Mouse (Mus musculus): ENCODE data around the gene Dgkg. TPM values are rescaled to one million over a fixed set of nuclear protein-coding genes. Genes with fewer than 3 reads are reported as not detected.

Dgkg gene
- polyA plus RNA-seq, 1 experiment = 2.3 TPM

DNA sequence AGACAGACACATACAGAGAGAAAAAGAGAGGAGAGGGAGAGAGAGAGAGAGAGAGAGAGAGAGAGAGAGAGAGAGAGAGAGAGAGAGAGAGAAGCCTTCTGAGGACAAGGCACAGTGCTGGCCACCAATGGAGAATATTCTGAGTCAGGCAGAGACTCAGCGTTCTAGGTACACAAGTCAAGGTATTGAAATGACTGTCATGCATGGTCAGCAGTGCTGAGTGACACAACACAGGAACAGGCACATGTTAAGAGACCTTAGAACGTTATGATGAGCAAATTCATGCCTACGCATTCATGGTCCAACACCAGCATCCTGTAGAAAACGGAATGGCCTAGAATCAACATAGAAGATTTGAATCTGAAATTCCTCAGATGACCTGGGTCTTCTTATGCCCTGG is 50.0 kb downstream of the Dgkg start:
- TF ChIP-seq POLR2A (IDR thresholded peaks at IDR 0.05; ENCODE audit: borderline replicate concordance, low read depth, low read length) (no peak), CTCF (IDR thresholded peaks at IDR 0.05; ENCODE audit: low read depth, low read length) (no peak)
- Histone ChIP-seq H3K4me3 (ENCODE audit: insufficient read depth, low read length) (no peak overlapping the region), H3K27ac (ENCODE audit: insufficient read depth, low read depth, low read length) (no peak overlapping the region), H3K4me1 (ENCODE audit: control insufficient read depth, insufficient read depth, low read length) (no peaks in the 10 kb centered on the region)

DNA sequence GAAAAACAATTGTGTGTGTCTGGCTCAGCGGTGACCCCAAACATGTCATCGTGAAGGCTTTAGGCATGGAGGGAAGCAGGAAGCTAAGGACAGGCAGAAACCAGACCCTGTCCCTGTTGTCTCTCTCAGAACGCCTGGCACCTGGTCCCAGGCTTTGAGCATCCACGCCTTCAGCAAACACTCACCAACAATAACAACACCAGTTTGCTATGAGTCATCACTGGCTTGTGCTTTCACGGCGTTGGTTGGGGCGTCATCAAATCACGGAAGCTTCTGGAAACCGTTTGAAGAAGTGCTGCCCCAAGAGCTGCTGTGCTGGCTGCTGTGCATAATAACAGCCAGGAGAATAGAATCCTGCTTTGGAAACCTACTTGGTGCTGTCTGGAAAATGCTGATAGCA is 54.6 kb downstream of the Dgkg start:
- no peaks in the 10 kb centered on the region for H3K4me1 ChIP-seq (ENCODE audit: control insufficient read depth, insufficient read depth, low read length)
- H3K27ac ChIP-seq (ENCODE audit: insufficient read depth, low read depth, low read length) = no peak overlapping the region
- TF ChIP-seq CTCF (IDR thresholded peaks at IDR 0.05; ENCODE audit: low read depth, low read length) (no peak), POLR2A (IDR thresholded peaks at IDR 0.05; ENCODE audit: borderline replicate concordance, low read depth, low read length) (no peak)
- H3K4me3 ChIP-seq (ENCODE audit: insufficient read depth, low read length) = no peak overlapping the region

DNA sequence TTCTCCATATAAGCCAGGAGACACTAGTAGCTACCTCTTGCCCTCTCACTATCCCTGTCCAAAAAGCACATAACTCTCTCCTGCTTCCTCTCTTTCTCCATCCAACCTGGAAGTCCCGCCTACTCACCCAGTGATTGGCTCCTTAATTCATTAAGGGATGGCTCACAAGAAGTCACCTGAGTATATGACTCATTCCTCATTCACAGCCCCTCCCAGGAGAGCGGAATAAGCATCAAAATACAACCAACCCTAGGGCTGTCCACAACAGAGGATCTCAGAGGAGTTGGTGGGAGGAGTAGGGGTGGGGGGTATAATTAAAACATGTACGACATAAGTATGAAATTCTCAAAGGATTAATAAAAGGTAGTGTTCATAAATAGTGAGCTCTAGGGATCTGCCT is 55.3 kb downstream of the Dgkg start:
- Histone ChIP-seq H3K27ac (ENCODE audit: insufficient read depth, low read depth, low read length) (no peak overlapping the region), H3K4me3 (ENCODE audit: insufficient read depth, low read length) (no peak overlapping the region)
- no peak for TF ChIP-seq POLR2A (IDR thresholded peaks at IDR 0.05; ENCODE audit: borderline replicate concordance, low read depth, low read length)
- TF ChIP-seq CTCF (IDR thresholded peaks at IDR 0.05; ENCODE audit: low read depth, low read length) = no peak

DNA sequence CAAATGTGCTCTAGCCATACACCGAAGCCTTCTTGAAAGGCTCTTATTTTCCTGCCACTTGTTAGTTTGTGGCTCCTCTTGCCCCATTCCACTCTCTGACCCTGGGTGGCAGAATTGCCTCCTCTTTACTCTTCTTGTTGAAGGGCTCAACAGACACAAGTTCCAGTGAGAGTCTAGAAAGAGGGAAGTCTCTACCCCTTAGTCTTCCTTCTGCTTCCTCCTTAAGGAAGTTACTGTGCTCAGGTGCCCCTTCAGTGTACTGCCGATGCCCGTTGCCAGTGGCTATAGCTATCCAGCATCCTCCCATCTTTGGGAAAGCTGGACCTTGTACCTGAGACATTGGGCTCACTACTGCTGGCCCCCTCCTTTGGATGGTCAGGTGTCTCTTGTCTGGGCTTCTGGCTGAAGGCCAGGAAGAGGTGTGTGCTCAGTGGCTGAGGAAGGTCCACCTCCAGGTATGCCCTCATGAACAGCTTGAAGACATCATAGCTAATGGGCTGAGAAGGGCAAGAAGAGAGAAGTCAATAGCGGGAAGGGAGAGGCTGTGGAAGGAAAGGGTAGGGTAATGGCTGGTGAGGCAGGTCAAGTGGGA is 56.8 kb downstream of the Dgkg start:
- no peak overlapping the region for H3K4me3 ChIP-seq (ENCODE audit: insufficient read depth, low read length)
- TF ChIP-seq CTCF (IDR thresholded peaks at IDR 0.05; ENCODE audit: low read depth, low read length) (no peak), POLR2A (IDR thresholded peaks at IDR 0.05; ENCODE audit: borderline replicate concordance, low read depth, low read length) (no peak)
- H3K27ac ChIP-seq (ENCODE audit: insufficient read depth, low read depth, low read length) = no peak overlapping the region
- H3K4me1 ChIP-seq (ENCODE audit: control insufficient read depth, insufficient read depth, low read length) = no peaks in the 10 kb centered on the region

More for the DNA sequence above, 55.3 kb downstream of the Dgkg start:
- H3K4me1 ChIP-seq (ENCODE audit: control insufficient read depth, insufficient read depth, low read length) = no peaks in the 10 kb centered on the region

DNA sequence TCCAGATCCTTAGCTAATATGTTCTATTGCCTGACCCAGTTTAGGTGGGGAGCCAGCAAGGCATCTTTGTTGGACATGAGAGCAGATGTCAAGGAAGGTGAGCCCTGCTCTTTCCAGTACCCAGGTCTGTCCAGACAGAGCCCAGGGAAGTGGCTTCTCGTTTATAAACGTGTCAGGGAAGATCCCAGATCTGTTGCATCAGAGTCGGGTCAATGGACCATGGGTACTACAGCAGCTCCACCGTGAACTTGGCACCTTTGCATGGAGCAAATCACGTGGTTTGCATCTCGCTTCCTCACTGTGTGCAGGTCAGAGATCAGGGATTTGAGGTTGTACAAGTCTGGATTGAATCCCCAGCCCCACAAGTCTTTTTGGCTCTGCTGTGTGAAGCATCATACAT is 58.3 kb downstream of the Dgkg start:
- H3K4me1 ChIP-seq (ENCODE audit: control insufficient read depth, insufficient read depth, low read length) = no peaks in the 10 kb centered on the region
- no peak overlapping the region for H3K4me3 ChIP-seq (ENCODE audit: insufficient read depth, low read length)
- no peak overlapping the region for H3K27ac ChIP-seq (ENCODE audit: insufficient read depth, low read depth, low read length)
- no peak for TF ChIP-seq CTCF (IDR thresholded peaks at IDR 0.05; ENCODE audit: low read depth, low read length)
- no peak for TF ChIP-seq POLR2A (IDR thresholded peaks at IDR 0.05; ENCODE audit: borderline replicate concordance, low read depth, low read length)

DNA sequence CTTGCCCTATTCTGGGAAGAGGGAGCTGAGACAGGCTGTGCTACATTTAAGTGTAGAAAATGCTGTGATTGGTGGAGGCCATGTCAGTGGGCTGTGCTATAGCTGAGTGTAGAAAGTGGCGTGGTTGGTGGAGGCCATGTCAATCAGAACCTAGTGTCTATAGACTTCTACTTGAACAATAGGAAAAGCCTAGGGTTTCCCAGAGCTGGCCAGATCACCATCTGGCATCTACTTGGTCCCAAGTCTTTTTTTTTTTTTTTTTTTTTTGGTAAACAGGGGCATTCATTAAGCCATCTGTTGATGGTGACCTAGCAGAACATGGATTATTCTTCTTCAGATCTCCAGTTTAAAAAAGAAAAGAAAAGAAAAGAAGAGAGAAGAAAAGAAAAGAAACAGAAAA is 60.6 kb downstream of the Dgkg start:
- Histone ChIP-seq H3K4me3 (ENCODE audit: insufficient read depth, low read length) (no peak overlapping the region), H3K4me1 (ENCODE audit: control insufficient read depth, insufficient read depth, low read length) (no peaks in the 10 kb centered on the region), H3K27ac (ENCODE audit: insufficient read depth, low read depth, low read length) (no peak overlapping the region)
- TF ChIP-seq POLR2A (IDR thresholded peaks at IDR 0.05; ENCODE audit: borderline replicate concordance, low read depth, low read length) (no peak), CTCF (IDR thresholded peaks at IDR 0.05; ENCODE audit: low read depth, low read length) (no peak)

DNA sequence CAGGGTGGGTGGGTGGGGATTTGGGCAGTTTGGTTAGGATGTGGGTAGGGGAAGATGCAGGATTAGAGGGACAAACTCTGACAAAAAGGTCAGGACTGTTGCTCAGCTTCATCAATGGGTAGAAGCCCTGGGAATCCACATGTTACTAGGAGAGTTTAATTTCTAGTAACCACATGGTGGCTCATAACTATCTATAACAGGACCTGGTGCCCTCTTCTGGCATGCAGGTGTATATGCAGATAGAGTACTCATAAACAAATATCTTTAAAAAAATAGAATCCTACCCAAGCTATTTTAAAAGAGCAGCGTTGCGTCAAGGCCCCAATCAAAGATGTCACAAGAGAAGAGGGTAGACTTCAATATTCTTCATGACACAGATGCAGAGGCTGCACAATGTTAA is 63.1 kb downstream of the Dgkg start:
- Histone ChIP-seq H3K4me3 (ENCODE audit: insufficient read depth, low read length) (no peak overlapping the region), H3K4me1 (ENCODE audit: control insufficient read depth, insufficient read depth, low read length) (peaks cover 2% of the 10 kb centered on the region; the same call in 1 of the 2 replicates), H3K27ac (ENCODE audit: insufficient read depth, low read depth, low read length) (no peak overlapping the region)
- TF ChIP-seq CTCF (IDR thresholded peaks at IDR 0.05; ENCODE audit: low read depth, low read length) (no peak), POLR2A (IDR thresholded peaks at IDR 0.05; ENCODE audit: borderline replicate concordance, low read depth, low read length) (no peak)

DNA sequence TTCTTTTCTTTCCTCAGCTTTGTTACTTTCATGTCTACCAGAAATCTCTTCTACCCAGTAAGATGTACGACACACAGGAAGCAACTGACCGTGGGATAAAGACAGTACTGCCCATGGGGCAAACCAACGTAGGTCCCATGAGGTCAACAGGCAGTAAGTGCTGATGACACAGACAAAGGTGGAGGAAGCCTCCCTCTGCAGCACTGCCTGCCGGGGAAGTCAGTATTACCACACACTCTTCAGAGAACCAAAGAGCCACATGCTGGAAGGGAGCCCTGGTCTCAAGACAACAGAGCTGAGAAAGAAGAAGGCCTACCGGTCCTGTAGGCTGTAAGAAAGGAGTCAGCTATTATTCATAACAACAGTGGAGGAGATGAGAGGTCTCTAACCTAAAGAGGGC is 67.4 kb downstream of the Dgkg start:
- no peak overlapping the region for H3K27ac ChIP-seq (ENCODE audit: insufficient read depth, low read depth, low read length)
- peaks cover 2% of the 10 kb centered on the region; the same call in 1 of the 2 replicates for H3K4me1 ChIP-seq (ENCODE audit: control insufficient read depth, insufficient read depth, low read length)
- H3K4me3 ChIP-seq (ENCODE audit: insufficient read depth, low read length) = no peak overlapping the region
- TF ChIP-seq CTCF (IDR thresholded peaks at IDR 0.05; ENCODE audit: low read depth, low read length) = no peak
- no peak for TF ChIP-seq POLR2A (IDR thresholded peaks at IDR 0.05; ENCODE audit: borderline replicate concordance, low read depth, low read length)

DNA sequence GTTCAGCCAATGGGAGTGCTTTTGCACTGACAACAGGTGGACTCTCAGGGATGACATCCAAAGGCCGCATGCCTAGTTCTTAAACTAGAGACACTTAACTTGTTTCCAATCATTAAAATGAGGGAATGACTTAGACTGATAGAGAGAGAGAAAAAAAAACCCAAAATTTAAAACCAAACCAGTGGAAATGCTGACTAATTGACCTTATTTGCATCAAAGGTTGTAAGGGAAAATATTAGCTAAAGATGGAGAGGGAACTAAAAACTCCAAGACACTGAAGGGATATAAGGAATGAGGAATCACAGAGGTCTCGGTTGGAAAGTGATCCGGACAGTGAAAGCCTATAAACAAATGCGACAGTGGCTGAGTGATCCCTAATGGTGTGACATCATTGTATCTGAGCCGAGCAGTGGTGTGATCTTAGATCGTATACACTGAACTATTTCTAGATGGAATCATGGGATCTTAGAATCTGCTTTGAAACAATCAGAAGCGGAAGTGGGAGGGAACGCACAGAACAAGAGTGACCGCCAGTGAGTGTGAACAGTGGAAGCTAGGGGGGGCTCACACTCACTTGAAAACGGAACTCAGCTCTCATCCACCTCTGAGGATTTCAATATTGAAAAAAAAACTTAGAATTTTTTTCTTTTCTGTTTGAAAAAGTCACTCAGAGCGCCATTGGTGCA is 70.7 kb downstream of the Dgkg start:
- no peak overlapping the region for H3K4me3 ChIP-seq (ENCODE audit: insufficient read depth, low read length)
- H3K4me1 ChIP-seq (ENCODE audit: control insufficient read depth, insufficient read depth, low read length) = peaks cover 2% of the 10 kb centered on the region; the same call in 1 of the 2 replicates
- no peak overlapping the region for H3K27ac ChIP-seq (ENCODE audit: insufficient read depth, low read depth, low read length)
- no peak for TF ChIP-seq POLR2A (IDR thresholded peaks at IDR 0.05; ENCODE audit: borderline replicate concordance, low read depth, low read length)
- no peak for TF ChIP-seq CTCF (IDR thresholded peaks at IDR 0.05; ENCODE audit: low read depth, low read length)

DNA sequence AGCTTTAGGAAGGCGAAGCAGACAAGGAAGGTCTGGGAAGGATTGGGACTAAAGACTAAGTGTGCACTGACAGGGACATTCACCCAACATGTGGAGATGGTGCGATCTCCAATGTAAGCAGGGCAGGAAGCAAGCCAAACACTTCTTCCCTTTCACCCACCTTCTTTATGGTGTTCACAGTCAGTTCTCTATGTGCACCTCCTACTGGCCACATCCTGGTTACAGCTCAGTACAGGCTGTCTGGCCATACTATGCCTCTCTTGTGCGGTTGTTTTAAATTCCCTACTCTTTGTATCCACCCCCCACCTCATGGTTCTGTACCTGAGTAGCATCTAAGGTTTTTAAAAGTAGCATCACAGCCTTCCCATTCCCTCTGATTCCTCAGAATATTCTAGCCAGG is 71.5 kb downstream of the Dgkg start:
- H3K4me3 ChIP-seq (ENCODE audit: insufficient read depth, low read length) = no peak overlapping the region
- H3K27ac ChIP-seq (ENCODE audit: insufficient read depth, low read depth, low read length) = no peak overlapping the region
- TF ChIP-seq POLR2A (IDR thresholded peaks at IDR 0.05; ENCODE audit: borderline replicate concordance, low read depth, low read length) (no peak), CTCF (IDR thresholded peaks at IDR 0.05; ENCODE audit: low read depth, low read length) (no peak)
- peaks cover 2% of the 10 kb centered on the region; the same call in 1 of the 2 replicates for H3K4me1 ChIP-seq (ENCODE audit: control insufficient read depth, insufficient read depth, low read length)
